Mouse (Mus musculus) heart, adult 8-10 months (tissue): ENCODE data around the gene Olfr1024. TPM values are rescaled to one million over a fixed set of nuclear protein-coding genes. Genes with fewer than 3 reads are reported as not detected.

Experiments used
- DNase-seq: peaks from one replicate; pipeline ENCODE4 v3.0.0; 2022; ENCODE audit warnings: low spot score
- total RNA-seq, 4 experiments: library from RNA; stranded (reverse); gene quantifications; 2 replicates each; pipeline ENCODE4 v1.2.4; 2022

Gene Olfr1024
- not detected for total RNA-seq

- DNase-seq = no peak
Measured at GRCm38 (mm10) chr2:85904952-85905351, at the start of gene Olfr1024. Gene Olfr1024 (minus strand): TSS chr2:85905052.

- no peak for DNase-seq
Measured at GRCm38 (mm10) chr2:85950137-85950536, 45.3 kb upstream of the Olfr1024 start, which contains the start of gene Olfr1028. Gene Olfr1028 (plus strand): TSS chr2:85950437.

DNA sequence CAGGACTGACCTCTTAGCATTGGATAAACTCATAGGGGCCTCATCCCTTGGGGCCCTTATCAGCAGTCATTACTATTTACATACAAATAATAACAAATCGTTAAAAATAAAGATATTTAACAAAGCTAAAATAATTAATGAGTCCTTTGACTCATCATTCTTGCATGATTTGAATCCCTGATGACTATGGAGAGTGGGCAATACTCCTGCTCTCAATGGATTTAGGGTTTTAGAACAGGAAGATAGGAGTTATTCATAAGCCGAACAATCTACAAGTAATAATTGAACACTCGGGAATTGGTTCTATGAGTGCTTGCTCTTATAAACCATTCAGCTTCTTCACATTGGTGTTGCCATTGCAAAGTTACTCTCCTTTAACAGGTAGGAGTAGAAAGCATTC is 16.4 kb upstream of the Olfr1024 start, which contains the start of gene Olfr1026:
Gene Olfr1026, plus strand, starts transcription at position 301 of the 400 bp plus-strand sequence.
- no peak for DNase-seq

- DNase-seq = no peak
Measured at GRCm38 (mm10) chr2:85914893-85915292, 10.0 kb upstream of the Olfr1024 start, which contains the start of gene Olfr1025-ps1. Gene Olfr1025-ps1 (plus strand): TSS chr2:85915193.

DNA sequence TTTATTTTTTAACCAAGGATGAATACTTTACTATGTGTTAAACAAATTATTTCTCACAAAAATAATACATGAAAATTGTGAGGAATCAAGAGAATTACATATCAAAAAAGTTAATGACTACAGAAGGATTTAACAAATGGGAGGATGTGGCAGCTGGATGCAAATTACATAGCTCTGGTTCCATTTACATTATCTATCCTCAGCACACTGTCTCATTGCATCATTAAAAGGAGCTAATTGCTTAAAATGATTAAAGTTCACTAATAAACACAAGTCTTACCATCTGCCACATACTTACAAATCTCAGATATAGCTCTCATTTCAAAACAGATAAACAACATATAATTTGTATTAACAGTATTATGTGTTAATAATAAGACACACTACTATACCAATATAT is 8.3 kb upstream of the Olfr1024 start:
- no peak for DNase-seq

DNA sequence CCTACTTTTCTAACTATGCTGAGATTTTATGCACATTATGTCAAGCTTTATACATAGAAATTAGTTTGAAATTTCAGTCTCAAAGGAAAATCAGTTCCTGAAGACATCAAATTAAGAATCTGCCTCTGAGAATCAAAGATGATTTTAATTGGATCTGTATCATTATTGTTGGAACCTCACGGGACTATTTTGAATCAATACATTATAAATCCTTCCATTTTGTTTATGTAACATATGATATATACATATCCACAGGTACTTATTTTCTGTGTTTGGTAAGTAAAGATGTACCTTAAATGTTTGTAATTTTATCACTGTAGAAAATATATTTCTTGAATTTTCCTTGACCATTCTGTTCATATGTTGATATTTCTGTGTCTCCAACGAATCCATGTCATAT is 19.5 kb downstream of the Olfr1024 start, which contains the start of gene Olfr1023:
Gene Olfr1023, plus strand, starts transcription at position 301 of the 400 bp plus-strand sequence.
- DNase-seq = no peak

- no peak for DNase-seq
Measured at GRCm38 (mm10) chr2:85868294-85868693, 36.6 kb downstream of the Olfr1024 start, which contains the start of gene Olfr1022. Gene Olfr1022 (plus strand): TSS chr2:85868594.

Other genes with a start within 250 kb of the Olfr1024 start
- not detected for gene Olfr154, start 240.6 kb downstream of the Olfr1024 start, total RNA-seq
- gene Olfr1006, start 226.3 kb downstream of the Olfr1024 start, total RNA-seq = not detected
- gene Olfr1008, start 215.6 kb downstream of the Olfr1024 start, total RNA-seq = not detected
- not detected for gene Olfr1009, start 189.6 kb downstream of the Olfr1024 start, total RNA-seq
- gene Olfr1012, start 142.3 kb downstream of the Olfr1024 start, total RNA-seq = not detected
- gene Olfr1013, start 138.0 kb downstream of the Olfr1024 start, total RNA-seq = not detected
- gene Olfr1014, start 132.3 kb downstream of the Olfr1024 start, total RNA-seq = not detected
- not detected for gene Olfr1015, start 123.0 kb downstream of the Olfr1024 start, total RNA-seq
- gene Olfr1016, start 102.5 kb downstream of the Olfr1024 start, total RNA-seq = not detected
- not detected for gene Olfr1018, start 86.6 kb downstream of the Olfr1024 start, total RNA-seq
- gene Olfr1019, start 59.6 kb downstream of the Olfr1024 start, total RNA-seq = not detected
- gene Olfr1020, start 58.0 kb downstream of the Olfr1024 start, total RNA-seq = not detected
- not detected for gene Olfr1022, start 36.5 kb downstream of the Olfr1024 start, total RNA-seq
- gene Olfr1023, start 19.4 kb downstream of the Olfr1024 start, total RNA-seq = not detected
- gene Olfr1025-ps1, start 10.1 kb upstream of the Olfr1024 start, total RNA-seq = not detected
- gene Olfr1026, start 16.5 kb upstream of the Olfr1024 start, total RNA-seq = not detected
- not detected for gene Olfr1028, start 45.4 kb upstream of the Olfr1024 start, total RNA-seq
- gene Olfr1029, start 68.8 kb upstream of the Olfr1024 start, total RNA-seq = not detected
- gene Olfr1030, start 74.2 kb upstream of the Olfr1024 start, total RNA-seq = not detected
- gene Olfr1031, start 85.3 kb upstream of the Olfr1024 start, total RNA-seq = not detected
- gene Olfr1032, start 100.5 kb upstream of the Olfr1024 start, total RNA-seq = not detected
- 1 to 10 TPM; 2.0 to 5.0 (median 3.4) TPM for gene Olfr1033, start 115.6 kb upstream of the Olfr1024 start, total RNA-seq
- gene Olfr1034, start 140.8 kb upstream of the Olfr1024 start, total RNA-seq = under 1 TPM; 0.19 to 0.28 (median 0.24) TPM
- not detected for gene Olfr1036, start 168.9 kb upstream of the Olfr1024 start, total RNA-seq
- gene Olfr1037, start 182.3 kb upstream of the Olfr1024 start, total RNA-seq = not detected
- not detected for gene Olfr1039, start 230.9 kb upstream of the Olfr1024 start, total RNA-seq
- gene Olfr1040, start 241.7 kb upstream of the Olfr1024 start, total RNA-seq = not detected